Mouse (Mus musculus) MEL (cell line): ENCODE data around the gene BC005561. TPM values are rescaled to one million over a fixed set of nuclear protein-coding genes. Genes with fewer than 3 reads are reported as not detected.

Experiments used
- DNase-seq: peaks from one replicate; pipeline ENCODE4 v3.0.0; 2011; ENCODE audit warnings: low read depth, low spot score
- H3K27ac ChIP-seq: 2 replicates; pipeline ENCODE4 v1.5.1; 2012; ENCODE audit warnings: low read depth, mild to moderate bottlenecking, control low read depth, low read length, moderate library complexity; ENCODE audit not compliant: control insufficient read depth
- H3K27me3 ChIP-seq, 2 experiments: fragments of 150-350 bp in 1 of 2; sonication (generic) in 1 of 2; 2 replicates each; pipeline ENCODE4 v1.6.1; 2012; ENCODE audit warnings: low read length in 2 of 2, mild to moderate bottlenecking in 2 of 2, improper control_type of control experiment in 1 of 2, moderate library complexity in 1 of 2; ENCODE audit not compliant: insufficient read depth in 2 of 2, control insufficient read depth in 1 of 2
- H3K36me3 ChIP-seq, 2 experiments: 2 replicates each; pipeline ENCODE4 v1.6.1; 2012 to 2014; ENCODE audit warnings: low read length in 2 of 2, improper control_type of control experiment in 1 of 2, inconsistent platforms in 1 of 2, mild to moderate bottlenecking in 1 of 2; ENCODE audit not compliant: insufficient read depth in 2 of 2, control insufficient read depth in 1 of 2
- H3K4me1 ChIP-seq, 2 experiments: fragments of 150-350 bp in 1 of 2; sonication (generic) in 1 of 2; 2 replicates each; pipeline ENCODE4 v1.6.1; 2012; ENCODE audit warnings: low read length in 2 of 2, improper control_type of control experiment in 1 of 2, mild to moderate bottlenecking in 1 of 2; ENCODE audit not compliant: insufficient read depth in 2 of 2, control insufficient read depth in 1 of 2
- H3K4me3 ChIP-seq, 2 experiments: fragments of 150-350 bp in 1 of 2; sonication (generic) in 1 of 2; 2 replicates each; pipeline ENCODE4 v1.5.1; 2012; ENCODE audit warnings: low read depth in 2 of 2, low read length in 2 of 2, mild to moderate bottlenecking in 2 of 2, moderate library complexity in 2 of 2, control low read depth in 1 of 2, improper control_type of control experiment in 1 of 2; ENCODE audit not compliant: control insufficient read depth in 1 of 2, insufficient read depth in 1 of 2
- H3K79me2 ChIP-seq: 2 replicates; pipeline ENCODE4 v1.6.1; 2012; ENCODE audit warnings: mild to moderate bottlenecking, low read length, moderate library complexity; ENCODE audit not compliant: control insufficient read depth, poor library complexity, insufficient read depth
- H3K9ac ChIP-seq: 2 replicates; pipeline ENCODE4 v1.6.1; 2012; ENCODE audit warnings: low read depth, mild to moderate bottlenecking, control low read depth, low read length, moderate library complexity; ENCODE audit not compliant: control insufficient read depth, poor library complexity, severe bottlenecking
- H3K9me3 ChIP-seq: fragments of 150-350 bp; sonication (generic); replicated peaks from 2 replicates; pipeline ENCODE4 v1.6.1; 2012; ENCODE audit warnings: mild to moderate bottlenecking, low read length, improper control_type of control experiment, moderate library complexity; ENCODE audit not compliant: insufficient read depth
- ETS1 ChIP-seq: IDR thresholded peaks from 2 replicates; pipeline ENCODE4 v1.6.1; 2012; ENCODE audit warnings: low read depth, mild to moderate bottlenecking, inconsistent platforms, low read length, improper control_type of control experiment, moderate library complexity
- GABPA ChIP-seq: IDR thresholded peaks from 2 replicates; pipeline ENCODE4 v1.6.1; 2012; ENCODE audit warnings: low read depth, mild to moderate bottlenecking, inconsistent platforms, low read length, improper control_type of control experiment, moderate library complexity
- GATA1 ChIP-seq: IDR thresholded peaks from 2 replicates; pipeline ENCODE4 v1.6.1; 2011; ENCODE audit warnings: low read depth, low read length, improper control_type of control experiment
- HCFC1 ChIP-seq: IDR thresholded peaks from 2 replicates; pipeline ENCODE4 v1.6.1; 2012; ENCODE audit warnings: low read depth, mild to moderate bottlenecking, inconsistent platforms, low read length, improper control_type of control experiment, moderate library complexity
- JUND ChIP-seq: IDR thresholded peaks from 2 replicates; pipeline ENCODE4 v1.6.1; 2011; ENCODE audit warnings: low read depth, mild to moderate bottlenecking, improper control_type of control experiment, low read length
- KAT2A ChIP-seq: conservative IDR thresholded peaks from 2 replicates; pipeline ENCODE4 v1.6.1; 2012; ENCODE audit warnings: low read depth, low read length, improper control_type of control experiment, inconsistent platforms
- MEF2A ChIP-seq: IDR thresholded peaks from 2 replicates; pipeline ENCODE4 v1.6.1; 2014; ENCODE audit warnings: low read depth, mild to moderate bottlenecking, inconsistent platforms, low read length, improper control_type of control experiment; ENCODE audit not compliant: poor library complexity, insufficient replicate concordance, severe bottlenecking; ENCODE audit errors: extremely low read depth
- MXI1 ChIP-seq: IDR thresholded peaks from 2 replicates; pipeline ENCODE4 v1.6.1; 2011; ENCODE audit warnings: mild to moderate bottlenecking, low read depth, low read length, improper control_type of control experiment
- MYC ChIP-seq: IDR thresholded peaks from 2 replicates; pipeline ENCODE4 v1.6.1; 2011; ENCODE audit warnings: low read depth, mild to moderate bottlenecking, low read length, improper control_type of control experiment, moderate library complexity
- NELFE ChIP-seq: IDR thresholded peaks from 2 replicates; pipeline ENCODE4 v1.6.1; 2011; ENCODE audit warnings: low read depth, low read length, improper control_type of control experiment
- NRF1 ChIP-seq: IDR thresholded peaks from 2 replicates; pipeline ENCODE4 v1.6.1; 2014; ENCODE audit warnings: low read depth, mild to moderate bottlenecking, inconsistent platforms, low read length, improper control_type of control experiment, moderate library complexity; ENCODE audit not compliant: poor library complexity, insufficient read depth, severe bottlenecking
- POLR2AphosphoS2 ChIP-seq: IDR thresholded peaks from 2 replicates; pipeline ENCODE4 v1.6.1; 2011; ENCODE audit warnings: low read length, improper control_type of control experiment
- UBTF ChIP-seq: IDR thresholded peaks from 2 replicates; pipeline ENCODE4 v1.6.1; 2012; ENCODE audit warnings: low read depth, mild to moderate bottlenecking, inconsistent platforms, low read length, improper control_type of control experiment, moderate library complexity, borderline replicate concordance; ENCODE audit not compliant: insufficient read depth
- USF2 ChIP-seq, 2 experiments: IDR thresholded peaks; 2 replicates each; pipeline ENCODE4 v1.6.1; 2011 to 2012; ENCODE audit warnings: improper control_type of control experiment in 2 of 2, low read length in 2 of 2, borderline replicate concordance in 1 of 2, inconsistent platforms in 1 of 2, low read depth in 1 of 2, mild to moderate bottlenecking in 1 of 2; ENCODE audit not compliant: insufficient read depth in 1 of 2
- ZMIZ1 ChIP-seq: IDR thresholded peaks from 2 replicates; pipeline ENCODE4 v1.6.1; 2012; ENCODE audit warnings: low read depth, mild to moderate bottlenecking, inconsistent platforms, low read length, improper control_type of control experiment, moderate library complexity
- ZNF384 ChIP-seq: IDR thresholded peaks from 2 replicates; pipeline ENCODE4 v1.6.1; 2012; ENCODE audit warnings: low read depth, mild to moderate bottlenecking, inconsistent platforms, low read length, improper control_type of control experiment
- polyA plus RNA-seq, 2 experiments: library from polyadenylated mRNA; stranded (reverse) in 1 of 2; unstranded in 1 of 2; fragments of >175 nt in 1 of 2; fragments of >200 nt in 1 of 2; gene quantifications; 2 replicates each; pipeline versions ENCODE4 v1.2.1 to v1.2.4; 2012; ENCODE audit warnings: low replicate concordance in 2 of 2, low read depth in 1 of 2; ENCODE audit not compliant: insufficient read length in 2 of 2, insufficient read depth in 1 of 2, missing spikeins in 1 of 2
- total RNA-seq: library from RNA; depleted of rRNA; stranded (reverse); fragments of 300-350 nt; gene quantifications from 2 replicates; pipeline ENCODE4 v1.2.3, GENCODE M21; 2012

BC005561 gene
- total and polyA plus RNA-seq, 3 experiments: 3.1 to 5.1 TPM; not detected in 1

- no peak overlapping the region for H3K27ac ChIP-seq
- no peaks in the 10 kb centered on the region for H3K9me3 ChIP-seq
- no peaks in the 10 kb centered on the region for H3K36me3 ChIP-seq
- H3K9ac ChIP-seq: no peak overlapping the region
- TF ChIP-seq POLR2AphosphoS2: no peak
- TF ChIP-seq GATA1: no peak
- TF ChIP-seq MXI1: no peak
- no peak for TF ChIP-seq NRF1
- no peak for TF ChIP-seq JUND
- TF ChIP-seq GABPA: no peak
- H3K4me1 ChIP-seq: no peaks in the 10 kb centered on the region
- H3K4me3 ChIP-seq: no peak overlapping the region
- no peaks in the 10 kb centered on the region; a peak in 1 of 4 replicates for H3K27me3 ChIP-seq
- no peak for DNase-seq
- H3K79me2 ChIP-seq: no peaks in the 10 kb centered on the region
Measured at GRCm38 (mm10) chr5:104466816-104467215, 41.3 kb upstream of the BC005561 start.

- Histone ChIP-seq H3K4me3 (no peak overlapping the region), H3K9me3 (no peaks in the 10 kb centered on the region), H3K36me3 (no peaks in the 10 kb centered on the region), H3K9ac (no peak overlapping the region), H3K27ac (no peak overlapping the region), H3K79me2 (no peaks in the 10 kb centered on the region), H3K27me3 (no peaks in the 10 kb centered on the region), H3K4me1 (no peaks in the 10 kb centered on the region)
- no peak for TF ChIP-seq UBTF
- TF ChIP-seq ZMIZ1: no peak
- no peak for TF ChIP-seq MEF2A
- no peak for TF ChIP-seq USF2 (IDR thresholded peaks at IDR 0.05; ENCODE audit: borderline replicate concordance in 1 of 2, insufficient read depth in 1 of 2, low read depth in 1 of 2, low read length in 2 of 2)
- TF ChIP-seq MYC: no peak
- no peak for TF ChIP-seq MXI1
- no peak for TF ChIP-seq POLR2AphosphoS2
- TF ChIP-seq KAT2A: no peak
- no peak for TF ChIP-seq JUND
- no peak for TF ChIP-seq HCFC1
- TF ChIP-seq ZNF384: no peak
- no peak for TF ChIP-seq ETS1
- no peak for TF ChIP-seq NELFE
- DNase-seq: no peak
Measured at GRCm38 (mm10) chr5:104468586-104468985, 39.6 kb upstream of the BC005561 start.
